Mouse (Mus musculus) MEL-GATA-1-ER (cell line): ENCODE measurements around the gene Gorasp2.

Experiments
- DNase-seq: peaks from one replicate; pipeline ENCODE4 v3.0.0-alpha.2; 2012; ENCODE audit warnings: low read depth; ENCODE audit errors: extremely low read depth

The Gorasp2 gene

DNA sequence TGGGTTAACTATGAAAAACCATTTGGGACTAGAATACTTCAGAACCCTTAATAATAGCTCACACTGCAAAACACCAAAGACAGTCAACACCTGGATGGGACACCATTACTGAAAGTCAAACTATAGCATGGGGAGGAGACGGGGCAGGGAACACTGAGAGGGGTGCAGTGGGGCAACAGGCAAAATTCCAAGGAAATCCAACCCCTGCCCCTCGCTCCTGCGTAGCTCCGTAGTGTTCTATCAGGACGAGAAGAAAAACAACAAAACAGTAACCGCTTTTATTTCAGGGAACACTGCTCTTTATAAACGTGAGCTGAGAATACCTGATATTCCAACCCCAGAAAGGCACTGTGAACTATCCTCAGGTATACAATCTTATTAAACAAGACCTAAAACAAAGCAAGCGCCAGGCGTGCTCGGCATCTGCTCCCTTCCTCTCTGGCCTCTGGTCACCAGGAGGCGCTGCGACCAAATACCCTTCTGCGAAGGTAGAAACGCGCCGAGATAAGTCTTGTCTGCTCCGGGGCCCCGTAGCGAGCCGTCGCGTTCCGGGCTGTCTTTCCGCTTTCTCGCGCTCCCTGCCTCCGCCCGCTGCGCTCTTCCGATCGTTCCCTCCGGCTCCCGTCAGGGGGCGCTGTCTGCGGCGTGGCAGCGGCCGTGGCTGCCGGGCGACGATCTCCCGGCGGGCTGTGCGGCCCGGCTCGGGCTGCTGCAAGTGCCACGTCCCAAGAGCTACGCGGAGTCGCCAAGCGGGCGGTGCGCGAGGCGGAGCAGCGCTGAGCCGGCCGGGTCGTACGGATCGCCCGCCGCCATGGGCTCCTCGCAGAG is at the start of gene Gorasp2:
Gene Gorasp2 (plus strand): TSS at position 690 of the 828 bp plus-strand sequence.
- peak; percentile 80 for DNase-seq

GRCm38 (mm10) chr2:70614745-70615351 is 46.5 kb upstream of the Gorasp2 start:
- DNase-seq = no peak

DNA sequence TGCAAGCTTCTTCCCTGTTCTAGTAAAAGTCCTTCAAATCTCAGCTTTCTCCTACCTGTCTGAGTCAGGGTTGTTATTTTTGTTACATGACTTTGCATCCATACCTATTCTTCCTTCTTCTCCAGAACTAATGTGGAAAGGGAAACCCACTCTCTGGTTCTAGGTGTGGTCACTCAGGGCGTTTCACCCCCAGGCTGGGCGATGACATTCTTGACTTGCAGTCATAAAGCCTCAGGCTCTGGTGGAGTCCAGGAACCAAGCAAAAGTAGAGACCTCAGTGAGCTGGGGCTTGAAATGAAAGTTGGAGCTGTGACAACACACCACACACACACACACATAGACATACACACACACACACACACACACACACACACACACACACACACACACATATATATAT is 45.3 kb upstream of the Gorasp2 start:
- no peak for DNase-seq

DNA sequence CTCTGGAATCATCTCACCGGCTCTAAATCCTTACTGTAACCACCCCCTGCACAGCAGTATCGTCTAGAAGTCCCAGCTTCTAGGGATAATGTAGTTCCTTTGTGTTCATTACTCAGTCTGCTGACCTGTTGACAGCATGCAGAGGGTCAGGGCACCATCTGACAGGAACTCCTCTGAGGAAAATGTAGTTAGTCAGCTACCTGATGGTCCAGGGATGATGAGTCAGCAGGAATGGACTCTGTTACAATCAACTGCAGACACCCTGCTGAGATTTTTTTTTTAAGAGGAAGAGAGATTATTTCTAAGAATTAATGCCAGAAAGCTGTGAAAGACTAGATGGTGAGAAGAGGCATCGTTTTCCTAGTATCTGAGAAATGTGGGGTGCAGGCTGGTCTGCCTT is 44.8 kb upstream of the Gorasp2 start:
- no peak for DNase-seq

- no peak for DNase-seq
Measured at GRCm38 (mm10) chr2:70619232-70619835, 42.0 kb upstream of the Gorasp2 start.

DNA sequence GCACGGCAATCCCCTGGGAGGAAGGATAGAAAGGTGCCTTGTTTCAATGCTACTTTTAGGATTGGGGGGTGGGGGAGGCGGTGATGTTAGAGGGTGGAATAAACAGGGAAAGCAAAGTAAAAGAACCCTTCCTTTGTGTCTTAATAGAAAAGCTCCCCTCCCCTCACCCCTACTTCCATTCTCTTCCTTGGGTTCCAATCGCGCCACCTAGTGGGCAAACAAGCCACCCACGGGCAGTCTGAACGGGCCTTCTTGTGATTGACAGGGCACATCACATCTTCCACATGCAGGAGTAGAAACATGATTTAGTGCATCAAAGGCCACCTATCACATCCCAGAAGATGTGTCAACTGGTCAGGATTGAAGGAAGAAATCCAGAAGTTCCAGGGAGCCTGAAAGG is 41.2 kb upstream of the Gorasp2 start:
- no peak for DNase-seq

DNA sequence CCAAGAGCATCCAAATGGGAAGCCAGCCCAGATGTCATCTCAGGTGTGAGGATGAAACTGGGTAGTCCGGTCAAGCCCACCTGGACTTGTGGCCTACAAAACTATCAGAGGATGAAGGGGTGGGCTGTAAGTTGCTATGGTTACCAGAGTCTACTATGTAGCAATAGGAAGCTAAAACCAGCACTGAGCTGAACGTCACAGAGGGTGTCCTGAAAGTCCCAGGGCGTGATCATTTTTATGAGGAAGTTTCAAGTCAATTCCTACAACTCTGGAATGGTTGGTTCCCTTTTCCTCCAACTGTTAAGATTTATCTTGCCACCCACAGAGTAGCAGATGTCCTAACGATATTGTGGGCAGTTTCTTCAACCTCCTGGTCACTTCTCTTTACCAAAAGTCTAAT is 39.1 kb upstream of the Gorasp2 start:
- no peak for DNase-seq

GRCm38 (mm10) chr2:70625761-70626160 is 35.6 kb upstream of the Gorasp2 start:
- DNase-seq = no peak

DNA sequence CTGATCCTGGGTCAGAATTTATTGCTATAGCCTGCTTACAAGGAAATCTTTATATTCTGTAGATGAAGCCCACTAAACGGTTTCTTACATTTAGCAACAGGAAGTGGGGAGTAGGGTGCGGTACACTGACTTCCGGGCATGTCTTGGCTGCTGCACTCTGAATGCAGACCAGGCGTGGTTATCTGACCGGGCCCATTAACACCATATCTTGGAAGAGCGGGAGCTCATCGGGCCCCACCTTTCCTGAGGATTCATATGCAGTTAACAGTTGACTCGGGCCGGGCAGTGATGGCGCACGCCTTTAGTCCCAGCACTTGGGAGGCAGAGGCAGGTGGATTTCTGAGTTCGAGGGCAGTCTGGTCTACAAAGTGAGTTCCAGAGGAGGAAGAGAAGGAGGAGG is 33.0 kb upstream of the Gorasp2 start:
- peak; percentile 58 for DNase-seq

DNA sequence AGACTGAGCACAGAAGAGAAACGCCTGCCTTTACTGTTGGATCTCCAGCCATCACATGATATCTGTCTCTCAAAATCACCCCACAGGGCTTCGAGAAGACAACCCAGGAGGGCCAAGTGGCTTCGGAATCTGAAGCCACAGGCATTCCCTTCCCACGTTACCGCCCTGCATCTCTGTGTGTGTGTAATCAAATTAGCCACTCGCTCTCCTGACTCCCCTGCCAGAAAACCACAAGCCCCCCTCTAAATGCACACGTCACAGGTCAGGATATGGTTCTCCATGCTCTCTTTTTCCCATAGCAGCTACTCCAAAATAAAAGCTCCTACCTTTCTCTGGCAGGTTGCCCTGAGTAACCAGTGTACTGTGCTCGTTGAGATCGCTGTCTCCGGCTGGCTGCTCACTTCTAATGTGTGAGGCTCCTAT is 32.0 kb upstream of the Gorasp2 start:
- DNase-seq = peak; percentile 77

- no peak for DNase-seq
Measured at GRCm38 (mm10) chr2:70629921-70630320, 31.5 kb upstream of the Gorasp2 start.

DNA sequence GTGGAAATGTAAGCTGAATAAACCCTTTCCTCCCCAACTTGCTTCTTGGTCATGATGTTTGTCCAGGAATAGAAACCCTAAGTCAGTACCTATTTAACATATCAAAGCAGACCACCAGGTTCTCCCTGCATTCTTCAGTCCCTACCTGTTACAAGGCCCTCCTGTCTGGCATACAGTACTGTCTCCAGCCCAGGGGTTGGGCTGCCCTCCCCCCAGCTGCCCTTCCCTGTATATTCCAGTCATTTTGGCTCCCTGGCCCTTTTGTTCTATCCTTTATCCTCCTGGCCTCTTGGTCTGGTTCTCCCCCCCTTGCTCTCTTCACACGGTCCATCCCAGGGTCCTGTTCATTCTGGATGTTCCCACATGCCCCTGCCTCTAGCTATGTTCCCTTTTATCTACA is 30.1 kb upstream of the Gorasp2 start:
- DNase-seq = no peak

- DNase-seq = no peak
Measured at GRCm38 (mm10) chr2:70632412-70632811, 29.0 kb upstream of the Gorasp2 start.

GRCm38 (mm10) chr2:70634028-70634690 is 27.2 kb upstream of the Gorasp2 start:
- no peak for DNase-seq

- no peak for DNase-seq
Measured at GRCm38 (mm10) chr2:70640968-70641367, 20.4 kb upstream of the Gorasp2 start.

- DNase-seq = no peak
Measured at GRCm38 (mm10) chr2:70642971-70643565, 18.3 kb upstream of the Gorasp2 start.

- DNase-seq = no peak
Measured at GRCm38 (mm10) chr2:70645266-70645780, 16.1 kb upstream of the Gorasp2 start.

- no peak for DNase-seq
Measured at GRCm38 (mm10) chr2:70647681-70648080, 13.7 kb upstream of the Gorasp2 start.

- DNase-seq = no peak
Measured at GRCm38 (mm10) chr2:70648271-70648670, 13.1 kb upstream of the Gorasp2 start.

DNA sequence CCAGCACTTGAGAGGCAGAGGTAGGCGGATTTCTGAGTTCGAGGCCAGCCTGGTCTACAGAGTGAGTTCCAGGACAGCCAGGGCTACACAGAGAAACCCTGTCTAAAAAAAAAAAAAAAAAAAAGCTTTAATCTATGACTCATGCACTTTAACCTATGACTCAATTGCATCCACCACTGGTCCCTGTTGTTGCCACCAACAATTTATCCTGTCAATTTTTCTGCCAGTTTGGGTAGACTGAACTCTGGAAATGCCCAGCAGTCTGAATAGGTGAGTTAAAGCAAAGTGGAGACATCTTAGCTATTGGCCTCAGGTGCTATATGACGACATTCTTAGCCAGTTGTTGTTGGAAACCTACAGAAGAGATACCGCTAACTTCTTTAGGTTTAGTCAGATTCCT is 11.9 kb upstream of the Gorasp2 start:
- DNase-seq = no peak

DNA sequence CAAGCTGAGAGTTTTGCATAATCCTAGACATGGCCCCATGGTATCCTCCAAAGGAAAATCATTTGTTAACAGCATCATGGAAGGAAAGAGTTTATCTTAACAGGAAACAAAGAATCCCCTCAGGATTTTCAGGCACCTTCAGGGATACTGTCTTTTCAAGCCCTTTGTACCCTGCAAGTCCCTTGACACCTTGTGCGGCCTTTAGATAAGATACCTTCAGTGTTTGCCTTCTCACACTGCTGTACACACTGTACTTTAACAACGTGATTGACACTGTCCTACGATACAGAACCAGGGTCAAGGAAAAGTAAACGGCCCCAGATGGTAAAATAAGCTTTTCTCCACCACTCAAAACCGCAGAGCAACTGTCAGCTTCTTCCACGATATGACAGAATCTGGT is 9.6 kb upstream of the Gorasp2 start:
- no peak for DNase-seq
